Mouse (Mus musculus): ENCODE measurements around the gene Il13ra1. TPM values are rescaled to one million over a fixed set of nuclear protein-coding genes. Genes with fewer than 3 reads are reported as not detected.

Gene Il13ra1
- total and polyA plus RNA-seq, 3 experiments: not detected

GRCm38 (mm10) chrX:36108601-36109000 lies 3.3 kb upstream of the Il13ra1 start:
- no peaks in the 10 kb centered on the region for H3K36me3 ChIP-seq (ENCODE audit: control insufficient read depth in 1 of 2, insufficient read depth in 2 of 2, low read length in 2 of 2)
- no peaks in the 10 kb centered on the region for H3K9me3 ChIP-seq (replicated peaks; ENCODE audit: insufficient read depth, low read length)
- no peaks in the 10 kb centered on the region for H3K79me2 ChIP-seq (ENCODE audit: control insufficient read depth, insufficient read depth, low read length, poor library complexity)
- H3K9ac ChIP-seq (ENCODE audit: control insufficient read depth, low read depth, low read length, poor library complexity, severe bottlenecking): no peak overlapping the region
- TF ChIP-seq MAZ (IDR thresholded peaks at IDR 0.05; ENCODE audit: low read depth, low read length) (no peak), MYC (IDR thresholded peaks at IDR 0.05; ENCODE audit: low read depth, low read length) (no peak), POLR2AphosphoS2 (IDR thresholded peaks at IDR 0.05; ENCODE audit: low read length) (no peak), GABPA (IDR thresholded peaks at IDR 0.05; ENCODE audit: low read depth, low read length) (no peak), CHD1 (IDR thresholded peaks at IDR 0.05; ENCODE audit: low read depth, low read length) (no peak), MXI1 (IDR thresholded peaks at IDR 0.05; ENCODE audit: low read depth, low read length) (no peak), ZNF384 (IDR thresholded peaks at IDR 0.05; ENCODE audit: low read depth, low read length) (no peak), MYB (IDR thresholded peaks at IDR 0.05; ENCODE audit: low read depth, low read length) (no peak), ELF1 (IDR thresholded peaks at IDR 0.05; ENCODE audit: low read depth, low read length) (no peak), BHLHE40 (IDR thresholded peaks at IDR 0.05; ENCODE audit: borderline replicate concordance, low read depth, low read length) (no peak), EP300 (IDR thresholded peaks at IDR 0.05; ENCODE audit: low read depth in 1 of 2, low read length in 2 of 2) (no peak), GATA1 (IDR thresholded peaks at IDR 0.05; ENCODE audit: low read depth, low read length) (no peak), ZC3H11A (IDR thresholded peaks at IDR 0.05; ENCODE audit: low read depth, low read length) (no peak), NELFE (IDR thresholded peaks at IDR 0.05; ENCODE audit: low read depth, low read length) (no peak), RCOR1 (IDR thresholded peaks at IDR 0.05; ENCODE audit: low read depth, low read length) (no peak), MEF2A (IDR thresholded peaks at IDR 0.05; ENCODE audit: extremely low read depth, insufficient replicate concordance, low read depth, low read length, poor library complexity, severe bottlenecking) (no peak), E2F4 (IDR thresholded peaks at IDR 0.05; ENCODE audit: borderline replicate concordance, low read depth, low read length) (no peak), POLR2AphosphoS5 (IDR thresholded peaks at IDR 0.05; ENCODE audit: borderline replicate concordance, low read depth, low read length) (no peak), JUND (IDR thresholded peaks at IDR 0.05; ENCODE audit: low read depth, low read length) (no peak)
- H3K27me3 ChIP-seq (ENCODE audit: control insufficient read depth in 1 of 2, insufficient read depth in 2 of 2, low read length in 2 of 2): no peaks in the 10 kb centered on the region
- peak; percentile 5 for DNase-seq (ENCODE audit: low read depth, low spot score)
- no peaks in the 10 kb centered on the region; a peak in 1 of 4 replicates for H3K4me1 ChIP-seq (ENCODE audit: control insufficient read depth in 1 of 2, insufficient read depth in 2 of 2, low read length in 2 of 2)
- no peak overlapping the region for H3K27ac ChIP-seq (ENCODE audit: control insufficient read depth, low read depth, low read length)
- no peak overlapping the region for H3K4me3 ChIP-seq (ENCODE audit: control insufficient read depth in 1 of 2, insufficient read depth in 1 of 2, low read depth in 2 of 2, low read length in 2 of 2)

GRCm38 (mm10) chrX:36112422-36112750 lies 476 bp downstream of the Il13ra1 start:
- Histone ChIP-seq H3K4me3 (ENCODE audit: control insufficient read depth in 1 of 2, insufficient read depth in 1 of 2, low read depth in 2 of 2, low read length in 2 of 2) (no peak overlapping the region), H3K27ac (ENCODE audit: control insufficient read depth, low read depth, low read length) (no peak overlapping the region), H3K9ac (ENCODE audit: control insufficient read depth, low read depth, low read length, poor library complexity, severe bottlenecking) (no peak overlapping the region), H3K4me1 (ENCODE audit: control insufficient read depth in 1 of 2, insufficient read depth in 2 of 2, low read length in 2 of 2) (no peaks in the 10 kb centered on the region; a peak in 1 of 4 replicates), H3K36me3 (ENCODE audit: control insufficient read depth in 1 of 2, insufficient read depth in 2 of 2, low read length in 2 of 2) (no peaks in the 10 kb centered on the region), H3K9me3 (replicated peaks; ENCODE audit: insufficient read depth, low read length) (no peaks in the 10 kb centered on the region), H3K27me3 (ENCODE audit: control insufficient read depth in 1 of 2, insufficient read depth in 2 of 2, low read length in 2 of 2) (no peaks in the 10 kb centered on the region), H3K79me2 (ENCODE audit: control insufficient read depth, insufficient read depth, low read length, poor library complexity) (no peaks in the 10 kb centered on the region)
- no peak for DNase-seq (ENCODE audit: low read depth, low spot score)
- TF ChIP-seq ZKSCAN1 (IDR thresholded peaks at IDR 0.05; ENCODE audit: low read depth, low read length) (no peak), RAD21 (IDR thresholded peaks at IDR 0.05; ENCODE audit: low read depth, low read length) (no peak), EP300 (IDR thresholded peaks at IDR 0.05; ENCODE audit: low read depth in 1 of 2, low read length in 2 of 2) (no peak), ELF1 (IDR thresholded peaks at IDR 0.05; ENCODE audit: low read depth, low read length) (no peak), ZMIZ1 (IDR thresholded peaks at IDR 0.05; ENCODE audit: low read depth, low read length) (no peak), HCFC1 (IDR thresholded peaks at IDR 0.05; ENCODE audit: low read depth, low read length) (no peak), TBP (IDR thresholded peaks at IDR 0.05; ENCODE audit: low read depth, low read length) (no peak), KAT2A (conservative IDR thresholded peaks at IDR 0.05; ENCODE audit: low read depth, low read length) (no peak), MAZ (IDR thresholded peaks at IDR 0.05; ENCODE audit: low read depth, low read length) (no peak)

Data from MEL (cell line).